Mouse (Mus musculus) C2C12 (cell line): Measurements from ENCODE around the gene Kcnk2. TPM values are rescaled to one million over a fixed set of nuclear protein-coding genes. Genes with fewer than 3 reads are reported as not detected.

ENCODE experiments used
- H3K27me3 ChIP-seq: one replicate; pipeline ENCODE4 v1.6.1; 2011; ENCODE audit not compliant: control insufficient read depth, insufficient read depth, insufficient read length
- H3K36me3 ChIP-seq: one replicate; pipeline ENCODE4 v1.6.1; 2011; ENCODE audit not compliant: control insufficient read depth, insufficient read depth
- H3K4me3 ChIP-seq: one replicate; pipeline ENCODE4 v1.5.1; 2011; ENCODE audit warnings: mild to moderate bottlenecking, control low read depth; ENCODE audit not compliant: poor library complexity, insufficient read depth, severe bottlenecking
- H3K79me2 ChIP-seq: one replicate; pipeline ENCODE4 v1.6.1; 2011; ENCODE audit not compliant: control insufficient read depth, insufficient read depth
- H3K79me3 ChIP-seq: one replicate; pipeline ENCODE4 v1.6.1; 2011; ENCODE audit warnings: low read depth, control low read depth
- H3ac ChIP-seq: one replicate; pipeline ENCODE3; 2011; ENCODE audit warnings: low read depth; ENCODE audit not compliant: control insufficient read depth, insufficient read length
- CEBPB ChIP-seq: IDR thresholded peaks from one replicate; pipeline ENCODE4 v1.6.1; 2011; ENCODE audit warnings: low read depth, mild to moderate bottlenecking, control low read depth, moderate library complexity
- CTCF ChIP-seq: IDR thresholded peaks from one replicate; pipeline ENCODE4 v1.5.1; 2011; ENCODE audit not compliant: control insufficient read depth, insufficient read depth, insufficient read length
- FOSL1 ChIP-seq: IDR thresholded peaks from one replicate; pipeline ENCODE4 v1.8.0; 2011; ENCODE audit warnings: mild to moderate bottlenecking, low read length; ENCODE audit not compliant: poor library complexity, insufficient read depth, severe bottlenecking
- MAX ChIP-seq: IDR thresholded peaks from one replicate; pipeline ENCODE4 v1.6.1; 2011; ENCODE audit warnings: mild to moderate bottlenecking, control low read depth
- MYOD1 ChIP-seq: IDR thresholded peaks from one replicate; pipeline ENCODE4 v1.6.1; 2011; ENCODE audit warnings: low read depth; ENCODE audit not compliant: control insufficient read depth, insufficient read length
- MYOG ChIP-seq: IDR thresholded peaks from one replicate; pipeline ENCODE4 v1.6.1; 2011; ENCODE audit not compliant: control insufficient read depth, insufficient read length; ENCODE audit errors: extremely low read depth
- USF1 ChIP-seq: IDR thresholded peaks from one replicate; pipeline ENCODE4 v1.6.1; 2011; ENCODE audit warnings: low read depth, mild to moderate bottlenecking, control low read depth, moderate library complexity
- polyA plus RNA-seq: library from polyadenylated mRNA; unstranded; fragments of >200 nt; fragmentation: generic; extraction: Trizol; gene quantifications from one replicate; pipeline ENCODE4 v1.2.1, GENCODE M21; 2012; ENCODE audit warnings: missing spikeins

The Kcnk2 gene
- polyA plus RNA-seq, 1 experiment = 6.0 TPM

DNA sequence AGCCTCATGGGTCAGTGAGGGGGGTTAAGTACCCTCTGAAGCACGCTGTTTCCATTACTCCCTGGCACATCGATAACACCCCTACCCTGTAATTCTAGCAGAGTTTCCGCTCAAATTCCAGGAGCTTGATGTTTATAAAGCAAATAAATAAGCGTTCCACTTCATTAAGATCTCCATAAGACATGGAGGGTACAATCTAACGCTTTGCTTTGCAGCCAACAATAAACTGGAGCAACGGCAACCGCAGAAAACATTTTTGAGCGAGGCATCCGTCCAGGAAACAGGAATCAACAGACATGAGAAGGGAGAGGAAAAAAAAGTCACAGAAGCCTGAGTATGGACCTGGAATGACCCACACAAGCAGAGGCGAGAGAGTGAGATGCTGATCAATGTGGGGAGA is 27.5 kb upstream of the Kcnk2 start:
- no peaks in the 10 kb centered on the region for H3K79me2 ChIP-seq
- no peak for TF ChIP-seq CEBPB
- TF ChIP-seq MYOG = no peak
- TF ChIP-seq MYOD1 = no peak
- TF ChIP-seq FOSL1 = no peak
- no peak for TF ChIP-seq MAX
- no peak for TF ChIP-seq CTCF
- no peak for TF ChIP-seq USF1
- H3K4me3 ChIP-seq = no peak overlapping the region
- peaks cover 8% of the 10 kb centered on the region for H3K27me3 ChIP-seq
- H3K79me3 ChIP-seq = no peaks in the 10 kb centered on the region
- no peak overlapping the region for H3ac ChIP-seq
- H3K36me3 ChIP-seq = no peaks in the 10 kb centered on the region

DNA sequence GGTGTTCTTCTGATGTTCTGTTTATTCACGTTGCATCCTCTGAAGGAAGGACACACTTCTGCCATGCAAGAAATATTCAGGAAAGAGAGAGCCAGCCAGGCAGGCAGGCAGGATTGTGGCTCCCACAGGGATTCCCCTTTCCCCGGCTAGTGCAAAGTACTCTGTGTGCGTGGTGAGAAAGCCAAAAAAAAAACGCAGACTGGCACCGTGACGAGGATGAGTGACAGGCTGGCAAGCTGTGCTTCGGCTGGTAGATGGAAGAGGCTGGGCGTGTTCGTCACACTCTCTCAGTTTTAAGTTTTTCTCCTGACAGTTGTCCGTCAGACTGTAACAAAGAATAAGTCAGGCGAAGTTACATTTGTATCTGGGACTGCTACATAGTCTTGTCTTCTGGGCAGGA is 24.2 kb upstream of the Kcnk2 start:
- Histone ChIP-seq H3K79me3 (no peaks in the 10 kb centered on the region), H3ac (no peak overlapping the region), H3K79me2 (no peaks in the 10 kb centered on the region), H3K36me3 (no peaks in the 10 kb centered on the region), H3K27me3 (peaks cover 8% of the 10 kb centered on the region), H3K4me3 (no peak overlapping the region)
- TF ChIP-seq MYOG (no peak), MAX (no peak), CTCF (no peak), USF1 (no peak), MYOD1 (no peak), FOSL1 (no peak), CEBPB (no peak)

DNA sequence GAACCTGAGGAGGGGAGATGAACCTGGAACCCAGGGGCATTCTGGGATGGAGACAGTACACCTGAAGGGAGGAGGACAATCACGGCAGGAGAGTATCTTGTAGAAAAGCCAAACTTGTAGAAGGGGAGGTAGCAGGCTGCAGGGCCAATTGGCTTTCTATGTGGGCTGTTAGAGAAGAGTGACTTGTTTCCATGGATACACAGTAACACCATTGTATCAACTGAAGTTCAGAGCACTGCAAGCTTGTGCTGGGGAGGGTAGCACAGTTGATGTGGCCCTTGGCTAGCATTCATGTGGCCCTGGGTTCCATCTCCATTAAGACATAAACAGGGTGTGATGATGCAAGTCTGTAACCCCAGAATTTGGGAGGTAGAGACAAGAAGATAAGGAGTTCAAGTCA is 17.8 kb upstream of the Kcnk2 start:
- Histone ChIP-seq H3K4me3 (no peak overlapping the region), H3K79me2 (no peaks in the 10 kb centered on the region)
- TF ChIP-seq FOSL1 (no peak), CEBPB (no peak), MAX (no peak), USF1 (no peak), MYOD1 (no peak), CTCF (no peak), MYOG (no peak)

DNA sequence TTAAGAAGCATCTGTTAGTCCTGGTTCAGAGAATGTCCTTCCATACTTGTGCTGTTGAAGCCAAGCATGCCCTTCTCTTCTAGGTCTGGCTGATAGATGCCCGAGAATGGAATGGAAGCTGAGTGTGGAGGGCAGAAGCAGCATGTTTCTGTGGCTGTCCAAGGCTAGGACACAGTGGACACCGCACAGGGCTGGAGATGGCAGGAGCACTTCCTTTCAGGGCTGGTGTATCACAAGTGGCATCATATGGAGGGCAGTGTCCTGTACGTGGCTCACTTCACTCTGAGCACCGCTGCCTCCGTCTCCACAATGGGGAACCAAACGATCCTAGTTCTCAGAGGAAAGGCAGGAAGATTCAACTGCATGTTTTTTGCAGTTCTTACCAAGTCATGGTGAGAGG is 7.8 kb upstream of the Kcnk2 start:
- TF ChIP-seq USF1 = no peak
- TF ChIP-seq CTCF = no peak
- TF ChIP-seq CEBPB = no peak
- TF ChIP-seq MYOG = no peak
- no peak for TF ChIP-seq FOSL1
- TF ChIP-seq MYOD1 = no peak
- TF ChIP-seq MAX = no peak
- H3ac ChIP-seq = no peak overlapping the region
- no peak overlapping the region for H3K4me3 ChIP-seq
- H3K79me3 ChIP-seq = no peaks in the 10 kb centered on the region
- no peaks in the 10 kb centered on the region for H3K36me3 ChIP-seq
- H3K79me2 ChIP-seq = no peaks in the 10 kb centered on the region
- no peaks in the 10 kb centered on the region for H3K27me3 ChIP-seq

More for the DNA sequence above, 17.8 kb upstream of the Kcnk2 start:
- no peaks in the 10 kb centered on the region for H3K79me3 ChIP-seq
- H3K27me3 ChIP-seq = no peaks in the 10 kb centered on the region
- H3K36me3 ChIP-seq = no peaks in the 10 kb centered on the region
- H3ac ChIP-seq = no peak overlapping the region

DNA sequence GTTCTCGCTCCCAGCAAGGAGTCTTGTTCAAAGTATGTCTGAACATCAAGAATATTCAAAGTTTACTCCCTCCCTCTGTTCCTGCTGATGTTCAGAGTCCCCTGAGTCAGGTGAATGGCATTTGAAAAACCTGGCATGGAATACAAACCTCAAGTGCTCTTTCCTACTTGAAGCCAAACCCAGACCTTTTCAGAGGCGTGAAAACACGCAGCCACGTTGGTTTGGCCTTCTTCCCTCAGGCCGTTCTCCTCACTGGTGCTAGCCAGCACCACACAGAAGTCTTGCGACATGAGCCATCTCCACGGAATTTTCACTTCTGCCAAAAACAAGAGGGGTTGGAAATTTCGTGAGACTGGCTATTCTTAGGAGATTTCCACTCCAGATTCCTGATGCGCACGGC is 3.1 kb upstream of the Kcnk2 start:
- no peaks in the 10 kb centered on the region for H3K79me2 ChIP-seq
- no peak overlapping the region for H3ac ChIP-seq

DNA sequence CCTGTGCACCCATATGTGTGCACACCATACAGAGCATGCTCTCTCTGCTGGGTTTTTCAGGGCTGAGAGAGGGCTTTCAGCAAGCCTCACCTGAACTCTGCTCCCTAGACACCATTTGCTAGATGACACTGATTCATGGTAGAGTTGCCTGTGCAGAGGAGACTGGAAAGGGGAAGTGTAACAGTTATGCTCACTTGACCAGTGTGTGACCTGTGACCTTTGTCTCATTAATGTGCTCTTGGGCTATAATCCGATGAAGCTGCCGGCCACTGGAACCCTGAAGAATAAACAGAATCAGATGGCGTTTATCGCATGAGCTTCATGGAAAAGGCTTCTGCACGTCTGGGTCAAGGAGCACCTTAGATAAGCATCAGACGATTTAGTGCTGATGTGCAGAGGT is 1.5 kb upstream of the Kcnk2 start:
- H3K36me3 ChIP-seq = no peaks in the 10 kb centered on the region
- no peak for TF ChIP-seq MYOD1
- TF ChIP-seq FOSL1 = no peak
- no peak for TF ChIP-seq USF1
- TF ChIP-seq CTCF = no peak
- no peak for TF ChIP-seq MYOG
- no peaks in the 10 kb centered on the region for H3K79me3 ChIP-seq
- no peaks in the 10 kb centered on the region for H3K27me3 ChIP-seq
- no peak overlapping the region for H3ac ChIP-seq
- H3K4me3 ChIP-seq = no peak overlapping the region
- H3K79me2 ChIP-seq = no peaks in the 10 kb centered on the region

More for the DNA sequence above, 3.1 kb upstream of the Kcnk2 start:
- H3K79me3 ChIP-seq = no peaks in the 10 kb centered on the region
- no peaks in the 10 kb centered on the region for H3K27me3 ChIP-seq
- H3K36me3 ChIP-seq = no peaks in the 10 kb centered on the region
- H3K4me3 ChIP-seq = no peak overlapping the region
- TF ChIP-seq CTCF = no peak
- no peak for TF ChIP-seq USF1
- no peak for TF ChIP-seq MYOD1
- TF ChIP-seq FOSL1 = no peak
- no peak for TF ChIP-seq MAX
- no peak for TF ChIP-seq MYOG
- no peak for TF ChIP-seq CEBPB
